Mouse (Mus musculus): ENCODE results near the gene Notch3. TPM values are rescaled to one million over a fixed set of nuclear protein-coding genes. Genes with fewer than 3 reads are reported as not detected.

Gene Notch3
- total and polyA plus RNA-seq, 2 experiments from 2014 or later: 3.7 to 53.6 TPM

- Histone ChIP-seq H3K4me3 (ENCODE audit: low read depth, low read length) (no peak overlapping the region), H3K9ac (replicated peaks; ENCODE audit: low read depth, low read length) (no peak overlapping the region), H3K4me1 (ENCODE audit: control insufficient read depth, insufficient read depth) (0 out of 2 replicates have a peak, but pooled peaks cover 5% of the 10 kb centered on the region), H3K27me3 (ENCODE audit: control insufficient read depth, insufficient read depth, low read length) (peaks cover 12% of the 10 kb centered on the region), H3K9me3 (replicated peaks; ENCODE audit: control insufficient read depth, low read length) (no peaks in the 10 kb centered on the region), H3K27ac (ENCODE audit: low read depth) (no peak overlapping the region), H3K4me2 (ENCODE audit: low read depth, low read length) (no peak overlapping the region), H3K36me3 (replicated peaks; ENCODE audit: control insufficient read depth, insufficient read depth, low read length) (peaks cover 29% of the 10 kb centered on the region)
- no peak for TF ChIP-seq CTCF (IDR thresholded peaks at IDR 0.05; ENCODE audit: low read depth)
- TF ChIP-seq EP300 (IDR thresholded peaks at IDR 0.05; ENCODE audit: low read depth): no peak
- WGBS: 87% methylated on average over 5 of the region's 5 CpGs
- ATAC-seq (ENCODE audit: insufficient read depth, low read depth): no peak
- no peak for DNase-seq (ENCODE audit: low spot score)
Observed at GRCm38 (mm10) chr17:32193010-32193409, 26.4 kb upstream of the Notch3 start.

- 15% methylated on average over 5 of the region's 5 CpGs for WGBS
Observed at GRCm38 (mm10) chr17:32189850-32190249, 23.2 kb upstream of the Notch3 start.

GRCm38 (mm10) chr17:32188863-32189636, 22.4 kb upstream of the Notch3 start, which contains the start of gene Ephx3:
Gene Ephx3 (minus strand): TSS chr17:32189549.
- DNase-seq (ENCODE audit: low spot score): no peak
- H3K9me3 ChIP-seq (replicated peaks; ENCODE audit: control insufficient read depth, low read length): no peaks in the 10 kb centered on the region
- H3K36me3 ChIP-seq (replicated peaks; ENCODE audit: control insufficient read depth, insufficient read depth, low read length): no peaks in the 10 kb centered on the region
- peak within 1 kb of the TSS; percentile 58 for H3K4me2 ChIP-seq (ENCODE audit: low read depth, low read length)
- H3K9ac ChIP-seq (replicated peaks; ENCODE audit: low read depth, low read length): no peak within 1 kb of the TSS
- peak within 1 kb of the TSS; percentile 30 for H3K4me3 ChIP-seq (ENCODE audit: low read depth, low read length)
- 7% methylated on average over 42 of the region's 42 CpGs for WGBS
- no peak within 1 kb of the TSS for H3K27ac ChIP-seq (ENCODE audit: low read depth)
- H3K4me1 ChIP-seq (ENCODE audit: control insufficient read depth, insufficient read depth): 0 out of 2 replicates have a peak, but pooled peaks cover 5% of the 10 kb centered on the region
- H3K27me3 ChIP-seq (ENCODE audit: control insufficient read depth, insufficient read depth, low read length): peaks cover 13% of the 10 kb centered on the region
- TF ChIP-seq CTCF (IDR thresholded peaks at IDR 0.05; ENCODE audit: low read depth) (no peak), EP300 (IDR thresholded peaks at IDR 0.05; ENCODE audit: low read depth) (no peak)
- no peak for ATAC-seq (ENCODE audit: insufficient read depth, low read depth)

More at GRCm38 (mm10) chr17:32189850-32190249, 23.2 kb upstream of the Notch3 start:
- H3K9me3 ChIP-seq (replicated peaks; ENCODE audit: control insufficient read depth, low read length): no peaks in the 10 kb centered on the region
- DNase-seq (ENCODE audit: low spot score): no peak
- 0 out of 2 replicates have a peak, but pooled peaks cover 5% of the 10 kb centered on the region for H3K4me1 ChIP-seq (ENCODE audit: control insufficient read depth, insufficient read depth)
- no peak overlapping the region for H3K9ac ChIP-seq (replicated peaks; ENCODE audit: low read depth, low read length)
- H3K27me3 ChIP-seq (ENCODE audit: control insufficient read depth, insufficient read depth, low read length): peaks cover 13% of the 10 kb centered on the region
- H3K27ac ChIP-seq (ENCODE audit: low read depth): no peak overlapping the region
- no peak for ATAC-seq (ENCODE audit: insufficient read depth, low read depth)
- H3K4me3 ChIP-seq (ENCODE audit: low read depth, low read length): peak overlapping the region; percentile 30; the same call in 1 of the 2 replicates
- TF ChIP-seq EP300 (IDR thresholded peaks at IDR 0.05; ENCODE audit: low read depth): no peak
- TF ChIP-seq CTCF (IDR thresholded peaks at IDR 0.05; ENCODE audit: low read depth): no peak
- H3K36me3 ChIP-seq (replicated peaks; ENCODE audit: control insufficient read depth, insufficient read depth, low read length): no peaks in the 10 kb centered on the region
- H3K4me2 ChIP-seq (ENCODE audit: low read depth, low read length): peak overlapping the region; percentile 58; the same call in 1 of the 2 replicates

GRCm38 (mm10) chr17:32183017-32183416, 16.4 kb upstream of the Notch3 start:
- no peak overlapping the region for H3K4me2 ChIP-seq (ENCODE audit: low read depth, low read length)
- no peak overlapping the region for H3K27ac ChIP-seq (ENCODE audit: low read depth)
- peaks cover 9% of the 10 kb centered on the region for H3K4me1 ChIP-seq (ENCODE audit: control insufficient read depth, insufficient read depth)
- no peak for DNase-seq (ENCODE audit: low spot score)
- H3K27me3 ChIP-seq (ENCODE audit: control insufficient read depth, insufficient read depth, low read length): peaks cover 1% of the 10 kb centered on the region; the same call in 1 of the 2 replicates
- no peaks in the 10 kb centered on the region for H3K36me3 ChIP-seq (replicated peaks; ENCODE audit: control insufficient read depth, insufficient read depth, low read length)
- no peak for TF ChIP-seq EP300 (IDR thresholded peaks at IDR 0.05; ENCODE audit: low read depth)
- TF ChIP-seq CTCF (IDR thresholded peaks at IDR 0.05; ENCODE audit: low read depth): no peak
- 42% methylated on average over 8 of the region's 8 CpGs for WGBS
- H3K9me3 ChIP-seq (replicated peaks; ENCODE audit: control insufficient read depth, low read length): no peaks in the 10 kb centered on the region
- no peak overlapping the region for H3K4me3 ChIP-seq (ENCODE audit: low read depth, low read length)
- ATAC-seq (ENCODE audit: insufficient read depth, low read depth): no peak
- no peak overlapping the region for H3K9ac ChIP-seq (replicated peaks; ENCODE audit: low read depth, low read length)

GRCm38 (mm10) chr17:32179621-32180491, 13.2 kb upstream of the Notch3 start:
- no peaks in the 10 kb centered on the region for H3K9me3 ChIP-seq (replicated peaks; ENCODE audit: control insufficient read depth, low read length)
- ATAC-seq (ENCODE audit: insufficient read depth, low read depth) (peak; percentile 62), DNase-seq (ENCODE audit: low spot score) (peak; percentile 38)
- no peak overlapping the region for H3K4me3 ChIP-seq (ENCODE audit: low read depth, low read length)
- H3K9ac ChIP-seq (replicated peaks; ENCODE audit: low read depth, low read length): no peak overlapping the region
- no peak overlapping the region for H3K4me2 ChIP-seq (ENCODE audit: low read depth, low read length)
- WGBS: 41% methylated on average over 11 of the region's 11 CpGs
- H3K4me1 ChIP-seq (ENCODE audit: control insufficient read depth, insufficient read depth): peaks cover 9% of the 10 kb centered on the region
- H3K27ac ChIP-seq (ENCODE audit: low read depth): peak overlapping the region; percentile 13; the same call in 1 of the 2 replicates
- TF ChIP-seq EP300 (IDR thresholded peaks at IDR 0.05; ENCODE audit: low read depth) (no peak), CTCF (IDR thresholded peaks at IDR 0.05; ENCODE audit: low read depth) (no peak)
- no peaks in the 10 kb centered on the region for H3K36me3 ChIP-seq (replicated peaks; ENCODE audit: control insufficient read depth, insufficient read depth, low read length)
- H3K27me3 ChIP-seq (ENCODE audit: control insufficient read depth, insufficient read depth, low read length): no peaks in the 10 kb centered on the region

All from heart, postnatal 0 days (tissue).